Mouse (Mus musculus): ENCODE results near the gene Spata16. TPM values are rescaled to one million over a fixed set of nuclear protein-coding genes. Genes with fewer than 3 reads are reported as not detected.
"Not testable (repeated sequence)": the region's sequence is repeated elsewhere in the genome, so short reads cannot be mapped to it uniquely, and the experiment has no call there.

The Spata16 gene
- polyA plus RNA-seq, 1 experiment from 2014 or later: not detected

- ATAC-seq (ENCODE audit: insufficient read depth) (peak; percentile 78), DNase-seq (peak; percentile 65)
- no peaks in the 10 kb centered on the region for H3K36me3 ChIP-seq (ENCODE audit: insufficient read depth)
- H3K9me3 ChIP-seq (ENCODE audit: low read depth, low read length): no peaks in the 10 kb centered on the region
- no peak overlapping the region for H3K9ac ChIP-seq
- no peak for TF ChIP-seq CTCF (IDR thresholded peaks at IDR 0.05; ENCODE audit: low read depth)
- H3K27me3 ChIP-seq (ENCODE audit: insufficient read depth, low read length): no peaks in the 10 kb centered on the region
- 55% methylated on average over 1 of the region's 1 CpGs for WGBS
- no peaks in the 10 kb centered on the region for H3K4me1 ChIP-seq (ENCODE audit: insufficient read depth)
- no peak overlapping the region for H3K4me2 ChIP-seq
- H3K27ac ChIP-seq (ENCODE audit: low read depth): no peak overlapping the region
- no peak overlapping the region for H3K4me3 ChIP-seq (ENCODE audit: low read depth, low read length)
Measured at GRCm38 (mm10) chr3:26644136-26644535, 6.7 kb downstream of the Spata16 start.

GRCm38 (mm10) chr3:26646834-26647233 is 9.4 kb downstream of the Spata16 start:
- no peak for TF ChIP-seq CTCF (IDR thresholded peaks at IDR 0.05; ENCODE audit: low read depth)
- 73% methylated on average over 7 of the region's 7 CpGs for WGBS

GRCm38 (mm10) chr3:26685832-26686231 is 48.4 kb downstream of the Spata16 start:
- DNase-seq: no peak
- no peak overlapping the region for H3K27ac ChIP-seq (ENCODE audit: low read depth)
- no peak overlapping the region for H3K9ac ChIP-seq
- no peaks in the 10 kb centered on the region for H3K27me3 ChIP-seq (ENCODE audit: insufficient read depth, low read length)
- H3K4me1 ChIP-seq (ENCODE audit: insufficient read depth): no peaks in the 10 kb centered on the region
- no peak for ATAC-seq (ENCODE audit: insufficient read depth)
- no peaks in the 10 kb centered on the region for H3K9me3 ChIP-seq (ENCODE audit: low read depth, low read length)
- TF ChIP-seq CTCF (IDR thresholded peaks at IDR 0.05; ENCODE audit: low read depth): no peak
- WGBS: 66% methylated on average over 3 of the region's 3 CpGs
- H3K36me3 ChIP-seq (ENCODE audit: insufficient read depth): no peaks in the 10 kb centered on the region
- H3K4me3 ChIP-seq (ENCODE audit: low read depth, low read length): no peak overlapping the region
- no peak overlapping the region for H3K4me2 ChIP-seq

More at GRCm38 (mm10) chr3:26646834-26647233, 9.4 kb downstream of the Spata16 start:
- H3K9ac ChIP-seq: no peak overlapping the region
- ATAC-seq (ENCODE audit: insufficient read depth) (no peak), DNase-seq (no peak)
- no peaks in the 10 kb centered on the region for H3K4me1 ChIP-seq (ENCODE audit: insufficient read depth)
- H3K36me3 ChIP-seq (ENCODE audit: insufficient read depth): no peaks in the 10 kb centered on the region
- H3K27me3 ChIP-seq (ENCODE audit: insufficient read depth, low read length): no peaks in the 10 kb centered on the region
- H3K27ac ChIP-seq (ENCODE audit: low read depth): no peak overlapping the region
- no peaks in the 10 kb centered on the region for H3K9me3 ChIP-seq (ENCODE audit: low read depth, low read length)
- H3K4me3 ChIP-seq (ENCODE audit: low read depth, low read length): no peak overlapping the region
- H3K4me2 ChIP-seq: no peak overlapping the region

GRCm38 (mm10) chr3:26709492-26709891 is 72.1 kb downstream of the Spata16 start:
- DNase-seq; H3K27ac ChIP-seq (ENCODE audit: low read depth): not testable (repeated sequence)
- WGBS: 62% methylated on average over 5 of the region's 5 CpGs

GRCm38 (mm10) chr3:26727526-26727925 is 90.1 kb downstream of the Spata16 start:
- no peaks in the 10 kb centered on the region for H3K9me3 ChIP-seq (ENCODE audit: low read depth, low read length)
- ATAC-seq (ENCODE audit: insufficient read depth): no peak

More at GRCm38 (mm10) chr3:26709492-26709891, 72.1 kb downstream of the Spata16 start:
- H3K4me2 ChIP-seq; H3K36me3 ChIP-seq (ENCODE audit: insufficient read depth); ATAC-seq (ENCODE audit: insufficient read depth); H3K4me3 ChIP-seq (ENCODE audit: low read depth, low read length); H3K27me3 ChIP-seq (ENCODE audit: insufficient read depth, low read length); H3K9me3 ChIP-seq (ENCODE audit: low read depth, low read length); H3K9ac ChIP-seq; H3K4me1 ChIP-seq (ENCODE audit: insufficient read depth): not testable (repeated sequence)

GRCm38 (mm10) chr3:26750492-26750891 is 113.1 kb downstream of the Spata16 start:
- H3K27me3 ChIP-seq (ENCODE audit: insufficient read depth, low read length): no peaks in the 10 kb centered on the region
- no peak overlapping the region for H3K9ac ChIP-seq
- 75% methylated on average over 2 of the region's 2 CpGs for WGBS
- no peaks in the 10 kb centered on the region for H3K4me1 ChIP-seq (ENCODE audit: insufficient read depth)
- no peak overlapping the region for H3K4me2 ChIP-seq
- H3K9me3 ChIP-seq (ENCODE audit: low read depth, low read length): no peaks in the 10 kb centered on the region
- DNase-seq (no peak), ATAC-seq (ENCODE audit: insufficient read depth) (no peak)
- no peak overlapping the region for H3K27ac ChIP-seq (ENCODE audit: low read depth)
- H3K4me3 ChIP-seq (ENCODE audit: low read depth, low read length): no peak overlapping the region
- H3K36me3 ChIP-seq (ENCODE audit: insufficient read depth): no peaks in the 10 kb centered on the region
- no peak for TF ChIP-seq CTCF (IDR thresholded peaks at IDR 0.05; ENCODE audit: low read depth)

More at GRCm38 (mm10) chr3:26727526-26727925, 90.1 kb downstream of the Spata16 start:
- Histone ChIP-seq H3K4me2 (no peak overlapping the region), H3K27ac (ENCODE audit: low read depth) (no peak overlapping the region), H3K27me3 (ENCODE audit: insufficient read depth, low read length) (no peaks in the 10 kb centered on the region), H3K4me1 (ENCODE audit: insufficient read depth) (no peaks in the 10 kb centered on the region), H3K9ac (no peak overlapping the region), H3K4me3 (ENCODE audit: low read depth, low read length) (no peak overlapping the region), H3K36me3 (ENCODE audit: insufficient read depth) (no peaks in the 10 kb centered on the region)
- 41% methylated on average over 6 of the region's 6 CpGs for WGBS
- DNase-seq: no peak
- no peak for TF ChIP-seq CTCF (IDR thresholded peaks at IDR 0.05; ENCODE audit: low read depth)

GRCm38 (mm10) chr3:26752441-26752840 is 115.0 kb downstream of the Spata16 start:
- DNase-seq (no peak), ATAC-seq (ENCODE audit: insufficient read depth) (no peak)
- TF ChIP-seq CTCF (IDR thresholded peaks at IDR 0.05; ENCODE audit: low read depth): no peak
- Histone ChIP-seq H3K27ac (ENCODE audit: low read depth) (no peak overlapping the region), H3K36me3 (ENCODE audit: insufficient read depth) (no peaks in the 10 kb centered on the region), H3K4me3 (ENCODE audit: low read depth, low read length) (no peak overlapping the region), H3K9me3 (ENCODE audit: low read depth, low read length) (no peaks in the 10 kb centered on the region), H3K4me2 (no peak overlapping the region), H3K4me1 (ENCODE audit: insufficient read depth) (no peaks in the 10 kb centered on the region), H3K9ac (no peak overlapping the region), H3K27me3 (ENCODE audit: insufficient read depth, low read length) (no peaks in the 10 kb centered on the region)
- WGBS: 84% methylated on average over 6 of the region's 6 CpGs
